Mouse (Mus musculus): ENCODE data around the gene Aqp2. TPM values are rescaled to one million over a fixed set of nuclear protein-coding genes. Genes with fewer than 3 reads are reported as not detected.

Gene Aqp2
- polyA plus RNA-seq, 1 experiment: not detected

GRCm38 (mm10) chr15:99584407-99585202 is 5.8 kb downstream of the Aqp2 start:
- no peak for TF ChIP-seq GATA1 (IDR thresholded peaks at IDR 0.05; ENCODE audit: low read length)

GRCm38 (mm10) chr15:99585741-99586140 is 6.9 kb downstream of the Aqp2 start:
- no peak for TF ChIP-seq GATA1 (IDR thresholded peaks at IDR 0.05; ENCODE audit: low read length)

GRCm38 (mm10) chr15:99586525-99586924 is 7.7 kb downstream of the Aqp2 start:
- no peak for TF ChIP-seq GATA1 (IDR thresholded peaks at IDR 0.05; ENCODE audit: low read length)

GRCm38 (mm10) chr15:99589237-99589636 is 10.4 kb downstream of the Aqp2 start:
- no peak for TF ChIP-seq GATA1 (IDR thresholded peaks at IDR 0.05; ENCODE audit: low read length)

GRCm38 (mm10) chr15:99589704-99590103 is 10.8 kb downstream of the Aqp2 start:
- TF ChIP-seq GATA1 (IDR thresholded peaks at IDR 0.05; ENCODE audit: low read length): no peak

GRCm38 (mm10) chr15:99590429-99591084 is 11.7 kb downstream of the Aqp2 start, which contains the start of gene Aqp5:
TSS of gene Aqp5 (plus strand) at chr15:99590782.
- TF ChIP-seq GATA1 (IDR thresholded peaks at IDR 0.05; ENCODE audit: low read length): no peak

- no peak for TF ChIP-seq GATA1 (IDR thresholded peaks at IDR 0.05; ENCODE audit: low read length)
These were observed 13.3 kb downstream of the Aqp2 start for GRCm38 (mm10) chr15:99592177-99592576.

- TF ChIP-seq GATA1 (IDR thresholded peaks at IDR 0.05; ENCODE audit: low read length): no peak
These were observed 14.0 kb downstream of the Aqp2 start for GRCm38 (mm10) chr15:99592877-99593276.

GRCm38 (mm10) chr15:99594951-99595350 is 16.1 kb downstream of the Aqp2 start:
- no peak for TF ChIP-seq GATA1 (IDR thresholded peaks at IDR 0.05; ENCODE audit: low read length)

- no peak for TF ChIP-seq GATA1 (IDR thresholded peaks at IDR 0.05; ENCODE audit: low read length)
These were observed 17.3 kb downstream of the Aqp2 start for GRCm38 (mm10) chr15:99596056-99596687.

- TF ChIP-seq GATA1 (IDR thresholded peaks at IDR 0.05; ENCODE audit: low read length): no peak
These were observed 18.0 kb downstream of the Aqp2 start for GRCm38 (mm10) chr15:99596841-99597240.

GRCm38 (mm10) chr15:99597596-99597995 is 18.7 kb downstream of the Aqp2 start:
- TF ChIP-seq GATA1 (IDR thresholded peaks at IDR 0.05; ENCODE audit: low read length): no peak

GRCm38 (mm10) chr15:99599245-99600070 is 20.6 kb downstream of the Aqp2 start:
- no peak for TF ChIP-seq GATA1 (IDR thresholded peaks at IDR 0.05; ENCODE audit: low read length)

GRCm38 (mm10) chr15:99600986-99601822 is 22.3 kb downstream of the Aqp2 start, which contains the start of gene Aqp6:
TSS of gene Aqp6 (plus strand) at chr15:99601400.
- TF ChIP-seq GATA1 (IDR thresholded peaks at IDR 0.05; ENCODE audit: low read length): no peak

- no peak for TF ChIP-seq GATA1 (IDR thresholded peaks at IDR 0.05; ENCODE audit: low read length)
These were observed 22.9 kb downstream of the Aqp2 start for GRCm38 (mm10) chr15:99601823-99602120.
